Mouse (Mus musculus) lung, embryonic 16.5 days (tissue): ENCODE results near the gene Tead1. TPM values are rescaled to one million over a fixed set of nuclear protein-coding genes. Genes with fewer than 3 reads are reported as not detected.
A peak's percentile ranks its signal among the peaks of the same experiment; 100 is the strongest.

Source experiments
- ATAC-seq: fragments of 200-750 bp; cut with Nextera tagmentation; 2 replicates; pipeline ENCODE4 v1.8.0; 2017; ENCODE audit warnings: low read depth, mild to moderate bottlenecking, moderate library complexity
- H3K27ac ChIP-seq: fragments of 300-500 bp; sonication (generic); 2 replicates; pipeline ENCODE4 v1.5.1; 2014; ENCODE audit warnings: mild to moderate bottlenecking, control low read depth, low read length
- H3K27me3 ChIP-seq: fragments of 300-500 bp; sonication (generic); 2 replicates; pipeline ENCODE4 v1.6.1; 2014; ENCODE audit warnings: low read depth, low read length, mixed read lengths; ENCODE audit not compliant: control insufficient read depth, insufficient read depth
- H3K36me3 ChIP-seq: fragments of 300-500 bp; sonication (generic); 2 replicates; pipeline ENCODE4 v1.6.1; 2014; ENCODE audit warnings: low read length; ENCODE audit not compliant: control insufficient read depth, insufficient read depth
- H3K4me1 ChIP-seq: fragments of 300-500 bp; sonication (generic); replicated peaks from 2 replicates; pipeline ENCODE4 v1.6.1; 2014; ENCODE audit warnings: low read length, mixed read lengths; ENCODE audit not compliant: control insufficient read depth, insufficient read depth
- H3K4me2 ChIP-seq: fragments of 300-500 bp; sonication (generic); 2 replicates; pipeline ENCODE4 v1.6.1; 2014; ENCODE audit warnings: low read depth, low read length, control low read depth
- H3K4me3 ChIP-seq: fragments of 300-500 bp; sonication (generic); 2 replicates; pipeline ENCODE4 v1.5.1; 2014; ENCODE audit warnings: mild to moderate bottlenecking, low read length, control low read depth
- H3K9ac ChIP-seq: fragments of 300-500 bp; sonication (generic); 2 replicates; pipeline ENCODE4 v1.6.1; 2014; ENCODE audit warnings: low read length, control low read depth
- H3K9me3 ChIP-seq: fragments of 300-500 bp; sonication (generic); 2 replicates; pipeline ENCODE4 v1.6.1; 2016; ENCODE audit warnings: low read length; ENCODE audit not compliant: control insufficient read depth
- WGBS: fragments of 180-500 bp; shearing (Covaris S2); extraction: QIAGEN DNeasy Blood & Tissue Kit; methylation state at CpG from one replicate; pipeline ENCODE4 v1.1.7; 2014; 5-methylcytosine and 5-hydroxymethylcytosine counted together
- polyA plus RNA-seq: library from polyadenylated mRNA; unstranded; fragments of >200 nt; fragmentation: Nextera tagmentation; extraction: Ambion mirVana; gene quantifications from 2 replicates; pipeline ENCODE4 v1.2.1, GENCODE M21; 2015

Tead1 gene
- polyA plus RNA-seq, 1 experiment from 2014 or later: 20.1 TPM

GRCm38 (mm10) chr7:112700082-112700481 is 21.0 kb downstream of the Tead1 start:
- Histone ChIP-seq H3K4me3 (no peak overlapping the region), H3K4me1 (peaks cover 39% of the 10 kb centered on the region), H3K27me3 (no peaks in the 10 kb centered on the region), H3K9me3 (no peaks in the 10 kb centered on the region), H3K27ac (no peak overlapping the region), H3K4me2 (no peak overlapping the region), H3K9ac (no peak overlapping the region), H3K36me3 (no peaks in the 10 kb centered on the region)
- no peak for ATAC-seq
- WGBS: 35% methylated on average over 5 of the region's 5 CpGs

DNA sequence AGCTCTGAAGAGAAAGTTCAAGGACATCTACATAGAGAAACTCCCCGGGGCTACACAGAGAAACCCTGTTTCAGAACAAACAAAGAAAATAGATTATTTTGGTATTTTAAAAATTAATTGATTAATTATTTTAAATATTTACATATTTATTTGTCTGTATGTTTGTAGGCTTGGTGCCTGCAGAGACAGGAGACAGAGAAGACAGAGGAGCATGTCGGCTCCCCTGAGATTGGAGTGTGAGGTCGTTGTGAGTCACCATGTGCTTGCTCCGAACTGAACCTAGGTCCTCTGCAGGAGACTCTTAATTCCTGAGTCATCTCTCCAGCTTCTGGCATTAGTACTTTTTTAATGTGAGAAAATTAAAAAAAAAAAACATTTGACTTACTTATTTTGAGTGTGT is 24.2 kb downstream of the Tead1 start:
- 67% methylated on average over 4 of the region's 4 CpGs for WGBS
- Histone ChIP-seq H3K4me1 (peaks cover 6% of the 10 kb centered on the region), H3K27ac (no peak overlapping the region), H3K4me3 (no peak overlapping the region), H3K27me3 (no peaks in the 10 kb centered on the region), H3K9me3 (no peaks in the 10 kb centered on the region), H3K4me2 (no peak overlapping the region), H3K36me3 (no peaks in the 10 kb centered on the region), H3K9ac (no peak overlapping the region)
- ATAC-seq: no peak

GRCm38 (mm10) chr7:112705870-112706269 is 26.8 kb downstream of the Tead1 start:
- Histone ChIP-seq H3K4me2 (no peak overlapping the region), H3K27ac (no peak overlapping the region), H3K36me3 (no peaks in the 10 kb centered on the region), H3K4me1 (peaks cover 8% of the 10 kb centered on the region), H3K4me3 (no peak overlapping the region), H3K9me3 (no peaks in the 10 kb centered on the region), H3K9ac (no peak overlapping the region), H3K27me3 (no peaks in the 10 kb centered on the region)
- WGBS: 62% methylated on average over 9 of the region's 9 CpGs
- ATAC-seq: no peak

DNA sequence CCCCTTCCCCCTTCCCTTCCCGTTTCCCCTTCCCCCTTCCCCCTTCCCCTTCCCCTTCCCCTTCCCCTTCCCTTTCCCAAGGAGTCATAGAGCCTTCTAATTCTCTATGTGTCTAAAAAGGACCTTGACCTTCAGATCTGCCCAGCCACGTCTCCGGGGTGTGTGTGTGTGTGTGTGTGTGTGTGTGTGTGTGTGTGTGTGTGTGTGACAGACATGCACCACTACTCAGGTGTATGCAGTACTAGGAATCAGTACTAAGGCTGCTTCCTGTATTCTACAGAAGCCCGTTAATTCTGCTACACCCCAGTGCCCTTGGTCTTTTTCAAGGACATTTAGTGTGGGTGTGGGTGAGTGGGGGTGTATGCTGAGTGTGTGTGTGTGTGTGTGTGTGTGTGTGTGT is 27.6 kb downstream of the Tead1 start:
- Histone ChIP-seq H3K9me3 (no peaks in the 10 kb centered on the region), H3K27ac (no peak overlapping the region), H3K36me3 (no peaks in the 10 kb centered on the region), H3K4me1 (peaks cover 10% of the 10 kb centered on the region), H3K4me3 (no peak overlapping the region), H3K4me2 (no peak overlapping the region), H3K9ac (no peak overlapping the region), H3K27me3 (no peaks in the 10 kb centered on the region)
- WGBS: 69% methylated on average over 3 of the region's 4 CpGs
- no peak for ATAC-seq

DNA sequence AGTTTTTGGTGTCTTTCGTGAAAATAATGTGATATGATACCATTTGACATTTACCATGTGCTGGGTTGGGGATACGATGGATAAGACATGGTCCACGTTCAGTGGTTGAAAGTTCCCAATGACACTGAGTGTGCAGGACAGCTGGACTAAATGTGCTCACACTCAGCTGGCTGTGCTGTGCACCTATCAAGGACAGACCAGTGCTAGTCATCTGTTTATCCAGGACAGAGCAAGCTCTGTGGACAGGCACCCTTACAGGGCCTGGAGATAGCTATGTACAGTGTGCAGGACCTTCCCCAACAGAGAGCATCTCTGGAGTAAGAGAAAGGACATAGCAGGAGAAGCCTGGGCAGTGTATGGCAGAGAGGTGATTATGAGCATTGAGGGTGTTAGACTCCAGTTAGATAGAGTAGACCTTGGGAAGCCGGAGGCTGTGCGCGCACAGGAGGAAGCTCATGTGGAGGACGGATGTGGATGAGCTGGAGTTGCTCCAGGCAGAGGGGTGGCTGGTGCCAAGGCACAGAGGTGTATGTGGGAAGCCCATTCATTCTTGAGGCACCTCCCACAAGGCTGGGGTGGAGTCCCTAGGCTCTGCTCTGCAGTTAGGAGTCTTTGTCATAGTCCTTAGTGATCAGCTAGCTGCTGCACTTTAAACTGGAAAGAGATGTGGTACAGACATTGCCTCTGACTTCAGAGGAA is 31.4 kb downstream of the Tead1 start:
- Histone ChIP-seq H3K9ac (no peak overlapping the region), H3K36me3 (no peaks in the 10 kb centered on the region), H3K27ac (no peak overlapping the region), H3K9me3 (no peaks in the 10 kb centered on the region), H3K4me3 (no peak overlapping the region), H3K27me3 (no peaks in the 10 kb centered on the region), H3K4me1 (peaks cover 20% of the 10 kb centered on the region), H3K4me2 (no peak overlapping the region)
- 54% methylated on average over 7 of the region's 7 CpGs for WGBS
- peak; percentile 63 for ATAC-seq

DNA sequence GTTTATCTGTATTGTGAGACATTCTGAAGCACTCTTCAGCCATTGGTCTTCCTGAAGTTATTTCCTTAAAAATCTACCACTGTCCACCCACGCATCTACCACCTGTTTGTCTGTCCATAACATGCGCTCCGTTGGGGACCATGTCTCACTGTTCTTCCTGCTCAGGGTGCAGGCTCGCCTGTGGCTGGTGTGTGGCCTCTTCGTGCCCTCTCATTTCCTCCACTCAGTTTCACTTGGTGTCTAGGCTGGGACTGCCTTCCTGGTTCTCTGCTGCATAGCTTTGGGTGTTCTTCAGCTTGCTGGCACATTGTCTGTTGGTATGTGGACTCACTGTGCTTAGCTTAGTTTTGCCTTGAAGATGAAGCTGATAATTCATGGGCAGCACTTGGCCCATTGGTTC is 32.9 kb downstream of the Tead1 start:
- Histone ChIP-seq H3K36me3 (no peaks in the 10 kb centered on the region), H3K9me3 (no peaks in the 10 kb centered on the region), H3K27me3 (no peaks in the 10 kb centered on the region), H3K4me1 (peaks cover 30% of the 10 kb centered on the region), H3K4me3 (no peak overlapping the region), H3K27ac (no peak overlapping the region), H3K9ac (no peak overlapping the region), H3K4me2 (no peak overlapping the region)
- 65% methylated on average over 5 of the region's 5 CpGs for WGBS
- no peak for ATAC-seq

GRCm38 (mm10) chr7:112713509-112713908 is 34.4 kb downstream of the Tead1 start:
- H3K4me2 ChIP-seq: no peak overlapping the region
- H3K4me3 ChIP-seq: no peak overlapping the region
- no peak overlapping the region for H3K27ac ChIP-seq
- no peaks in the 10 kb centered on the region for H3K9me3 ChIP-seq
- H3K27me3 ChIP-seq: no peaks in the 10 kb centered on the region
- ATAC-seq: no peak
- peaks cover 40% of the 10 kb centered on the region for H3K4me1 ChIP-seq
- H3K9ac ChIP-seq: no peak overlapping the region
- WGBS: 50% methylated on average over 5 of the region's 5 CpGs
- H3K36me3 ChIP-seq: no peaks in the 10 kb centered on the region

- Histone ChIP-seq H3K4me3 (no peak overlapping the region), H3K27ac (no peak overlapping the region), H3K9me3 (no peaks in the 10 kb centered on the region), H3K27me3 (no peaks in the 10 kb centered on the region), H3K4me2 (no peak overlapping the region), H3K36me3 (no peaks in the 10 kb centered on the region), H3K9ac (no peak overlapping the region), H3K4me1 (peaks cover 42% of the 10 kb centered on the region)
- WGBS: 66% methylated on average over 6 of the region's 6 CpGs
- ATAC-seq: no peak
These were observed 35.7 kb downstream of the Tead1 start for GRCm38 (mm10) chr7:112714783-112715182.

GRCm38 (mm10) chr7:112716701-112717100 is 37.6 kb downstream of the Tead1 start:
- Histone ChIP-seq H3K9ac (no peak overlapping the region), H3K27ac (no peak overlapping the region), H3K4me1 (peaks cover 49% of the 10 kb centered on the region), H3K4me2 (no peak overlapping the region), H3K27me3 (no peaks in the 10 kb centered on the region), H3K4me3 (no peak overlapping the region), H3K36me3 (no peaks in the 10 kb centered on the region), H3K9me3 (no peaks in the 10 kb centered on the region)
- 55% methylated on average over 6 of the region's 6 CpGs for WGBS
- no peak for ATAC-seq

DNA sequence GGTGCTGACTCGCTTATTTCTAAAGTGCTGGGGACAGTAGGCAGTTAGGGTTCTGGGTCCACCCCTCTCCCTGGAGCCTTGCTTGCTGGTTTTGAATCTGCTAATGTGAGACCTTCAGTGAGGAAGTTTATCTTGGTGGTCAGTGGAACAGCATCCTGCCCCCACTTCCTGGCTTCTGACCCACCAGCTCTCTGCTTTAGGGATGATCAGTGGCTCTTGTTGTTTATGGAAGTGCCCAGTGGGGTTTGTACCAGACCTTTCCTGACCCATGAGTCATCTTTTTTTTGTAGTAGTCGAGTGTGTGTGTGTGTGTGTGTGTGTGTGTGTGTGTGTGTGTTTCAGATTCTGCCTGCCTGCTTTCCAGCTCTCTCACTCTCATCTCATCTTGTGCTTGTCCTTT is 38.6 kb downstream of the Tead1 start:
- H3K27me3 ChIP-seq: no peaks in the 10 kb centered on the region
- H3K27ac ChIP-seq: no peak overlapping the region
- 24% methylated on average over 2 of the region's 2 CpGs for WGBS
- no peak overlapping the region for H3K4me3 ChIP-seq
- H3K9me3 ChIP-seq: no peaks in the 10 kb centered on the region
- no peak for ATAC-seq
- no peaks in the 10 kb centered on the region for H3K36me3 ChIP-seq
- peaks cover 52% of the 10 kb centered on the region for H3K4me1 ChIP-seq
- H3K4me2 ChIP-seq: no peak overlapping the region
- H3K9ac ChIP-seq: no peak overlapping the region
